Mouse (Mus musculus): Measurements from ENCODE around the gene Arid3a. TPM values are rescaled to one million over a fixed set of nuclear protein-coding genes. Genes with fewer than 3 reads are reported as not detected.

The Arid3a gene
- polyA plus RNA-seq, 1 experiment from 2014 or later, result 18.2 TPM

DNA sequence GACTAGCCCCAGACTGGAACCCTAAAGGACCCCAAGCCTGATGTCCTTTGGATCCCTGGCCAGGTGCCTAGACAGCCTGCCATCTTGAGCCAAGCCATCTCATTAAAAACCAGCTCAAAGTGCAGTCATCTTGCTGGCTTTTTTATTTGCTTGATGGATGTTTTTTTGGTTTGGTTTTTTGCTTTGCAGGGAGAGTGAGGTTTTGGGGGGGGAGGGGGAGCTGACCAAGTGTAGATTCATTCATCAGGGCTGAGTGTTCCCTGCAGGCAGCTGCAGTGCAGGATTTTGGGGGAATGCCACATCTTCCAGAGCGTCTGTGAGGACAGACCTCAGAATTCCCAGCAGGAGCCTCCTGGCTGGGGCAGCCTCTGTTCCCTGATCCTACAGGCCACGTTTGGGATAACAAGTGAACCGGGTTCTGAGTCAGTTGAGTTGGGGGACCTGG is 42.3 kb downstream of the Arid3a start:
- H3K4me1 ChIP-seq, result peaks cover 21% of the 10 kb centered on the region
- DNase-seq (ENCODE audit: low spot score), result no peak
- no peaks in the 10 kb centered on the region for H3K9me3 ChIP-seq (replicated peaks)
- no peak overlapping the region for H3K27ac ChIP-seq
- no peak overlapping the region for H3K4me3 ChIP-seq
- 19% methylated on average over 3 of the region's 3 CpGs for WGBS
- H3K36me3 ChIP-seq, result peaks cover 54% of the 10 kb centered on the region
- H3K27me3 ChIP-seq (ENCODE audit: low read depth, poor library complexity, severe bottlenecking), result peaks cover 58% of the 10 kb centered on the region

DNA sequence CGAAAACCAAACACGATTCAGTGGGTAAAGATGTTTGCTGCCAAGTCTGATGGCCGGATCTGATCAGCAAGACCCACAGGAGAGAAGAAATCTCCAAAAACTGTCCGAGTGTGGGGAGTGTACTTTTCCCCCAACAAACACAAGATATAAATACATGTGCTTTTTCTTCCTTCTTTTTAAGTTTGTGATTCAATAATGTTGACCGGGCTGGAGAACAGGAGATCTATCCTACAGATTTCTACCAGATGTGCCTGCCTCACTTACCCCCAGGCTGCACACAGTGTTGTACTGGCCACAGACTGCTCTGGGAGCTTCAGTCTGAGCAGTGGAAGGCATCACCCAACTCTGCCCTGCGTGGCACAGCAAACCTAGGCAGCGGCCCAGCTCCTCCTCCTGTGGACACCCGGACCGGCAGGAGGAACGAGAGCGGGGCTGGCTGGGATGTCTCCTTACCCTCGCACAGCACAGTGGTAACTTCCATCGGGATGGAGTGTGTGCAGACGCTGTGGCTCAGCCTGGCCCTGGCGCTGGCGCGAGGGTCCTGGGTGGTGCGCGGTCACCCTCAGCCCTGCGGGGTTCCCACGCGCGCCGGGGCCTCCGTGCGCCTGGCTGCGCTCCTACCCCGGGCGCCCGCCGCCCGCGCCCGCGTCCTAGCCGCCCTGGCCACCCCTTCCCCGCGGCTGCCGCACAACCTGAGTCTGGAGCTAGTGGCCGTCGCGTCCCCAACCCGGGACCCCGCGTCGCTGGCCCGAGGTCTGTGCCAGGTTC is 43.8 kb downstream of the Arid3a start, which contains the start of gene Grin3b:
TSS of gene Grin3b (plus strand) at position 301 of the 768 bp plus-strand sequence.
- Histone ChIP-seq H3K36me3 (peaks cover 53% of the 10 kb centered on the region), H3K4me1 (peaks cover 21% of the 10 kb centered on the region), H3K9me3 (replicated peaks) (no peaks in the 10 kb centered on the region), H3K4me3 (peak within 1 kb of the TSS; percentile 58), H3K27ac (peak within 1 kb of the TSS; percentile 79), H3K27me3 (ENCODE audit: low read depth, poor library complexity, severe bottlenecking) (peaks cover 62% of the 10 kb centered on the region)
- WGBS, result 7% methylated on average over 47 of the region's 47 CpGs
- DNase-seq (ENCODE audit: low spot score), result peak; percentile 61

DNA sequence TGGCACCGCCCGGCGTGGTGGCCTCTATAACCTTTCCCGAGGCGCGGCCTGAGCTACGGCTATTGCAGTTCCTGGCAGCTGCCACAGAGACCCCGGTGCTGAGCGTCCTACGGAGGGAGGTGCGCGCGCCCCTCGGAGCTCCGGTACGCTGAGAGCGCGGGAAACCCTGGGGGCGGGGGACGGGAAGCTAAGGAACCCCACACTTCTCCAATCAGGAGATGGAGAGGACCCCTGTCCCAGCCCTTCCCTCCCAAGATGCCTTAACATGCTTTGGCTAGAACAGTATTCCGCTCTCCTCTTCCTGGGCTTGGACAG is 44.3 kb downstream of the Arid3a start:
- H3K27ac ChIP-seq, result peak overlapping the region; percentile 79
- H3K9me3 ChIP-seq (replicated peaks), result no peaks in the 10 kb centered on the region
- 4% methylated on average over 21 of the region's 21 CpGs for WGBS
- peaks cover 21% of the 10 kb centered on the region for H3K4me1 ChIP-seq
- peak; percentile 71 for DNase-seq (ENCODE audit: low spot score)
- H3K27me3 ChIP-seq (ENCODE audit: low read depth, poor library complexity, severe bottlenecking), result peaks cover 62% of the 10 kb centered on the region
- H3K4me3 ChIP-seq, result peak overlapping the region; percentile 58
- H3K36me3 ChIP-seq, result peaks cover 53% of the 10 kb centered on the region

DNA sequence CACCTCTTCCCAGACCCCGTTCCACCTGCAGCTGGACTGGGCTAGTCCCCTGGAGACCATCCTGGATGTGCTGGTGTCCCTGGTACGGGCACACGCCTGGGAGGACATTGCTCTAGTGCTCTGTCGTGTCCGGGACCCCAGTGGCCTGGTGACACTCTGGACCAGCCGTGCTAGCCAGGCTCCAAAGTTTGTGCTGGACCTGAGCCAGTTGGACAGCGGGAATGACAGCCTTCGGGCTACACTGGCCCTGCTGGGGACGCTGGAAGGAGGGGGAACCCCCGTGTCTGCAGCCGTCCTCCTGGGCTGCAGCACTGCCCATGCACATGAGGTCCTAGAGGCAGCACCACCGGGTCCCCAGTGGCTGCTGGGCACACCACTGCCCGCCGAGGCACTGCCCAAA is 46.0 kb downstream of the Arid3a start:
- Histone ChIP-seq H3K36me3 (peaks cover 53% of the 10 kb centered on the region), H3K27ac (0 out of 2 replicates have a peak overlapping the region, but pooled peaks have one; percentile 19), H3K9me3 (replicated peaks) (0 out of 2 replicates have a peak, but pooled peaks cover 3% of the 10 kb centered on the region), H3K4me3 (peak overlapping the region; percentile 16; the same call in 1 of the 2 replicates), H3K27me3 (ENCODE audit: low read depth, poor library complexity, severe bottlenecking) (peaks cover 62% of the 10 kb centered on the region), H3K4me1 (peaks cover 21% of the 10 kb centered on the region)
- WGBS, result 69% methylated on average over 14 of the region's 14 CpGs
- DNase-seq (ENCODE audit: low spot score), result no peak

DNA sequence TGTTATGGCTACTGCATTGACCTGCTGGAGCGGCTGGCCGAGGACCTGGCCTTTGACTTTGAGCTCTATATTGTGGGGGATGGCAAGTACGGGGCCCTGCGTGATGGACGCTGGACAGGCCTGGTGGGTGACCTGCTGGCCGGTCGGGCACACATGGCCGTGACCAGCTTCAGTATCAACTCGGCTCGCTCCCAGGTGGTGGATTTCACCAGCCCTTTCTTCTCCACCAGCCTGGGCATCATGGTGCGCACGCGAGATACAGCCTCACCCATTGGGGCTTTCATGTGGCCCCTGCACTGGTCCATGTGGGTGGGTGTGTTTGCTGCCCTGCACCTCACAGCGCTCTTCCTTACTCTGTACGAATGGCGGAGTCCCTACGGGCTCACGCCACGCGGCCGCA is 47.2 kb downstream of the Arid3a start:
- H3K36me3 ChIP-seq, result peaks cover 55% of the 10 kb centered on the region
- no peak overlapping the region for H3K27ac ChIP-seq
- H3K27me3 ChIP-seq (ENCODE audit: low read depth, poor library complexity, severe bottlenecking), result peaks cover 53% of the 10 kb centered on the region
- peaks cover 15% of the 10 kb centered on the region for H3K4me1 ChIP-seq
- 88% methylated on average over 21 of the region's 21 CpGs for WGBS
- DNase-seq (ENCODE audit: low spot score), result no peak
- 0 out of 2 replicates have a peak, but pooled peaks cover 3% of the 10 kb centered on the region for H3K9me3 ChIP-seq (replicated peaks)
- H3K4me3 ChIP-seq, result no peak overlapping the region; the same call in 1 of the 2 replicates

GRCm38 (mm10) chr10:79974668-79975067 is 47.8 kb downstream of the Arid3a start:
- Histone ChIP-seq H3K36me3 (peaks cover 61% of the 10 kb centered on the region), H3K27me3 (ENCODE audit: low read depth, poor library complexity, severe bottlenecking) (peaks cover 47% of the 10 kb centered on the region), H3K27ac (no peak overlapping the region), H3K4me1 (peaks cover 15% of the 10 kb centered on the region), H3K4me3 (no peak overlapping the region), H3K9me3 (replicated peaks) (0 out of 2 replicates have a peak, but pooled peaks cover 3% of the 10 kb centered on the region)
- 89% methylated on average over 8 of the region's 8 CpGs for WGBS
- DNase-seq (ENCODE audit: low spot score), result no peak

- DNase-seq (ENCODE audit: low spot score), result no peak
- Histone ChIP-seq H3K4me3 (no peak overlapping the region; the same call in 1 of the 2 replicates), H3K9me3 (replicated peaks) (0 out of 2 replicates have a peak, but pooled peaks cover 3% of the 10 kb centered on the region), H3K4me1 (peaks cover 4% of the 10 kb centered on the region), H3K36me3 (peaks cover 76% of the 10 kb centered on the region), H3K27me3 (ENCODE audit: low read depth, poor library complexity, severe bottlenecking) (peaks cover 31% of the 10 kb centered on the region), H3K27ac (no peak overlapping the region)
- 80% methylated on average over 28 of the region's 28 CpGs for WGBS
Measured at GRCm38 (mm10) chr10:79976071-79976721, 49.4 kb downstream of the Arid3a start.

DNA sequence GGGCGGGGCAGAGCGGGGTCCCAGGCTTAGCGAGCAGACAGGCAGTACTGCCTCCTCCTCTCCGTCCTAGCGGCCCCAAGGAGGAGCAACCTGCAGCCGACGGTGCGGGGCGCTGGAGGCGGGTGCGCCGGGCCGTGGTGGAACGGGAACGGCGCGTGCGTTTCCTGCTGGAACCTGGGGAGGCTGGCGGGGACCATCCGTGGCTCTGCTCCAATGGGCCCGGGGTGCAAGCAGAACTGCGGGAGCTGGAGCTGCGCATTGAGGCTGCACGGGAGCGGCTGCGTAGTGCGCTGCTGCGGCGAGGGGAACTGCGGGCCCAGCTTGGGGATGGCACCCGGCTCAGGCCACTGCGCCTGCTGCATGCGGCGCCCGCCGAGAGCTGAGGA is 49.9 kb downstream of the Arid3a start:
- 73% methylated on average over 36 of the region's 36 CpGs for WGBS
- Histone ChIP-seq H3K4me3 (peak overlapping the region; percentile 20), H3K27ac (no peak overlapping the region), H3K9me3 (replicated peaks) (0 out of 2 replicates have a peak, but pooled peaks cover 3% of the 10 kb centered on the region), H3K4me1 (no peaks in the 10 kb centered on the region; the same call in 1 of the 2 replicates), H3K36me3 (peaks cover 81% of the 10 kb centered on the region), H3K27me3 (ENCODE audit: low read depth, poor library complexity, severe bottlenecking) (peaks cover 26% of the 10 kb centered on the region)
- DNase-seq (ENCODE audit: low spot score), result no peak

DNA sequence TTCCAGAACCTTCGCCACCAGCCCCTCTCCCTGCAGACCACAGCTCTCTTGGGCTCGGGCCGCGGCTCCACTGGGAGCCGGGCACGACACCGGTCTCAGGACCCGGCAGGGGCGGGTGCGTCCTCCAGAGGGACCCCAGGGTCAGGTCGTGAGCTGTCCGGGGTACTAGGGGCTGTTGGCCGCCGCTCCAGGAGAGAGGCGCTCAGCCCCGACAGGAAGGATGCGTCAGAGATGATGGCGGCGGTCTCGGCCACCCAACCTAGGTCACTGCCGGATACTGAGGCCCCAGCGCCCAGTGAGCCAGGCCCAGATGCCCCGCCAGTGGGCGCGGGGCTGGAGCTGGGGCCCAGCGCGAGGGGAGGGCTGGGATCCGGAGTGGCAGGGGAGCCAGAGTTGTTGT is 50.5 kb downstream of the Arid3a start:
- H3K4me3 ChIP-seq, result peak overlapping the region; percentile 20; the same call in 1 of the 2 replicates
- H3K4me1 ChIP-seq, result peaks cover under 1% of the 10 kb centered on the region
- 82% methylated on average over 28 of the region's 28 CpGs for WGBS

DNA sequence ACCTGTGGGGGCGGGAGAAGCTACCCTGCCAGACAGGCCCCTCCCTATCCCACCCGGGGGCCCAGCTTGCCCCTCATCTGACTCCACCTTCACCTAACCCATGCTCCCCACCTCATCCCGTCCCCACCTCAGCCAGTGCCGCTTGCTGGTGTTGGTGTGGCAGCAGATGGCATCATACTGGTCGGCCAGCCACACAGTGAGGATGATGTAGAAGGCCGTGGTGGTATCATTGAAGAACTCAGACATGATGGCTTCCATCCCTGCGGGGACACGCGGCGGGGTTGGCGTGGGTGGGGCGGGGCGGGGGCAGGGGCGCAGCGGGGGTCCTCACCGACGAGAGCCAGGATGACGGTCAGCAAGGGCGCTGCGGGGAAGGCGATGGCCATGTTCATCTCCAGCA is 51.2 kb downstream of the Arid3a start:
- 96% methylated on average over 21 of the region's 21 CpGs for WGBS
- peak overlapping the region; percentile 4; the same call in 1 of the 2 replicates for H3K4me3 ChIP-seq
- H3K36me3 ChIP-seq, result peaks cover 87% of the 10 kb centered on the region

More for the DNA sequence above, 50.5 kb downstream of the Arid3a start:
- no peak overlapping the region for H3K27ac ChIP-seq
- H3K9me3 ChIP-seq (replicated peaks), result 0 out of 2 replicates have a peak, but pooled peaks cover 3% of the 10 kb centered on the region
- peaks cover 20% of the 10 kb centered on the region for H3K27me3 ChIP-seq (ENCODE audit: low read depth, poor library complexity, severe bottlenecking)
- peaks cover 83% of the 10 kb centered on the region for H3K36me3 ChIP-seq
- no peak for DNase-seq (ENCODE audit: low spot score)

DNA sequence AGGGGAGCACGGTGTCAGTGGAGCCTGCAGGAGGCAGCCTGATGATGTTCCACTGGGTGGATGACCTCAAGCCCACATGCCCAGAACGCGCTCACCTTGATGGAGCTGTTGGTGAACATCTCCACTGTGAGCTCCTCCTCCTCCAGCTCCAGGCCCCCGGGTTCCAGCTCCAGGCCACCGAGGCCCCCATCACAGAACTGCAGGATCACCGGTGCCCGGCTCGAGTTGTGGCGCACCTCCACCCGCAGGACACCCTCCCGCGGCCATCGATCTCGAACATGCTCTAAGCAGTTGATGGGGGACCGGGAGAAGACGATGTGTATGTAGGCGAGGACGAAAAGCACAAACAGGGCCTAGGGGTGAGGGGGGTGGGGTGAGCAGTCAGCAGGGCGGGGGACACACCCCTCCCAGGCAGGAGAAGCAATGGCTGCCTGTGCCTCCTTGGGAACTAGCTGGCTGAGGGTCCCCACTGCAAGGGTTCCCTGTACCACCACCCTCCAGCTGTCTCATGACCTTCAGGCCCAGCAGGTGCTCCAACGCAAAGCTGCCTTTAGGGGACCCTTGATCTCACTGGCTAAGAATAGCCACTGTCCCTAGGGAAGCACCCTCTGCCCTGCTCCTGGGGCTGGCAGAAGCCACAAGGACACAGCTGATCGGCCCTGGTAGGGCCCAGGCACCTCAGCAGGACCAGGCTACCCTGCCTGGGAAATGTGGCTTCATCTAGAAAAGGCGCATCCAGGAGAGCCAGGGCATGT is 52.7 kb downstream of the Arid3a start:
- 92% methylated on average over 22 of the region's 22 CpGs for WGBS
- H3K36me3 ChIP-seq, result peaks cover 76% of the 10 kb centered on the region
- no peaks in the 10 kb centered on the region; the same call in 1 of the 2 replicates for H3K27me3 ChIP-seq (ENCODE audit: low read depth, poor library complexity, severe bottlenecking)
- 0 out of 2 replicates have a peak, but pooled peaks cover 3% of the 10 kb centered on the region for H3K9me3 ChIP-seq (replicated peaks)
- peaks cover 15% of the 10 kb centered on the region for H3K4me1 ChIP-seq
- DNase-seq (ENCODE audit: low spot score), result no peak
- no peak overlapping the region for H3K27ac ChIP-seq
- H3K4me3 ChIP-seq, result no peak overlapping the region

More for the DNA sequence above, 51.2 kb downstream of the Arid3a start:
- no peak for DNase-seq (ENCODE audit: low spot score)
- peaks cover 13% of the 10 kb centered on the region for H3K27me3 ChIP-seq (ENCODE audit: low read depth, poor library complexity, severe bottlenecking)
- H3K9me3 ChIP-seq (replicated peaks), result 0 out of 2 replicates have a peak, but pooled peaks cover 3% of the 10 kb centered on the region
- no peak overlapping the region for H3K27ac ChIP-seq
- H3K4me1 ChIP-seq, result peaks cover 8% of the 10 kb centered on the region

GRCm38 (mm10) chr10:79983205-79983604 is 56.4 kb downstream of the Arid3a start:
- Histone ChIP-seq H3K27me3 (ENCODE audit: low read depth, poor library complexity, severe bottlenecking) (no peaks in the 10 kb centered on the region; the same call in 1 of the 2 replicates), H3K36me3 (peaks cover 41% of the 10 kb centered on the region), H3K27ac (peak overlapping the region; percentile 92), H3K4me3 (peak overlapping the region; percentile 80), H3K9me3 (replicated peaks) (no peaks in the 10 kb centered on the region), H3K4me1 (peaks cover 41% of the 10 kb centered on the region)
- 85% methylated on average over 5 of the region's 5 CpGs for WGBS
- DNase-seq (ENCODE audit: low spot score), result no peak

Data from limb, embryonic 10.5 days (tissue).